Mouse (Mus musculus) stomach, embryonic 16.5 days (tissue): ENCODE measurements around the gene Pitpnm2. TPM values are rescaled to one million over a fixed set of nuclear protein-coding genes. Genes with fewer than 3 reads are reported as not detected.

Source experiments
- ATAC-seq: fragments of 200-750 bp; cut with Nextera tagmentation; 2 replicates; pipeline ENCODE4 v1.8.0; 2017; ENCODE audit warnings: moderate number of reproducible peaks, moderate TSS enrichment; ENCODE audit not compliant: insufficient read depth, low FRiP score
- H3K27ac ChIP-seq: fragments of 300-500 bp; sonication (generic); 2 replicates; pipeline ENCODE4 v1.5.1; 2014; ENCODE audit warnings: low read length
- H3K27me3 ChIP-seq: fragments of 300-500 bp; sonication (generic); 2 replicates; pipeline ENCODE4 v1.6.1; 2014; ENCODE audit warnings: low read length, control low read depth, mixed read lengths; ENCODE audit not compliant: control insufficient read depth, insufficient read depth
- H3K36me3 ChIP-seq: fragments of 300-500 bp; sonication (generic); 2 replicates; pipeline ENCODE4 v1.6.1; 2014; ENCODE audit warnings: low read length; ENCODE audit not compliant: control insufficient read depth, insufficient read depth
- H3K4me1 ChIP-seq: fragments of 300-500 bp; sonication (generic); 2 replicates; pipeline ENCODE4 v1.6.1; 2014; ENCODE audit warnings: low read length, control low read depth, mixed read lengths; ENCODE audit not compliant: control insufficient read depth, insufficient read depth
- H3K4me2 ChIP-seq: fragments of 300-500 bp; sonication (generic); 2 replicates; pipeline ENCODE4 v1.6.1; 2014; ENCODE audit warnings: low read depth, low read length, mixed read lengths
- H3K4me3 ChIP-seq: fragments of 300-500 bp; sonication (generic); replicated peaks from 2 replicates; pipeline ENCODE4 v1.5.1; 2014; ENCODE audit warnings: mild to moderate bottlenecking, low read length
- H3K9ac ChIP-seq: fragments of 300-500 bp; sonication (generic); 2 replicates; pipeline ENCODE4 v1.6.1; 2014; ENCODE audit warnings: low read length
- H3K9me3 ChIP-seq: fragments of 300-500 bp; sonication (generic); replicated peaks from 2 replicates; pipeline ENCODE4 v1.6.1; 2016; ENCODE audit warnings: low read length, control low read depth; ENCODE audit not compliant: control insufficient read depth
- WGBS: fragments of 180-500 bp; shearing (Covaris S2); extraction: QIAGEN DNeasy Blood & Tissue Kit; methylation state at CpG from one replicate; pipeline ENCODE4 v1.1.7; 2014; 5-methylcytosine and 5-hydroxymethylcytosine counted together
- polyA plus RNA-seq: library from polyadenylated mRNA; unstranded; fragments of >200 nt; fragmentation: Nextera tagmentation; extraction: Ambion mirVana; gene quantifications from 2 replicates; pipeline ENCODE4 v1.2.1, GENCODE M21; 2015

The Pitpnm2 gene
- polyA plus RNA-seq, 1 experiment from 2014 or later = 2.4 TPM

DNA sequence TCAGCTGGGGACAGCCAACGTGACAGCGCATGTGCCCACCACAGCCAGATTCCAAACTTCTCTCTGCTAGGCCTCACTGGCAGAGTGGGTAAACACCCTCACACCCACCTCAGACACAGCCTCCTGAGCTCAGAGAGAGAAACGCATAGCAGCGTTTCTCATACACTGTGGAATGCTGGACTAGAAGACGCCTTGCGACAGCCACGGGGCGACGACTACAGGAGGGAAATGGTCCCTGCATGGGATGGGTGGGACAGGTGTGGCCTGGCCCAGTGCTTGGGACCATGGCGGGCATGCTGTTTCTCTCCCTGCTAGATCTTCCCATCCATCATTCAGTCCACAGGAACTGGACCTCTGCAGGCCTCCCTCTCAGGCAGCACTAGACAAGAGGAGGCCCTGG is 167.1 kb downstream of the Pitpnm2 start:
- no peak overlapping the region for H3K27ac ChIP-seq

DNA sequence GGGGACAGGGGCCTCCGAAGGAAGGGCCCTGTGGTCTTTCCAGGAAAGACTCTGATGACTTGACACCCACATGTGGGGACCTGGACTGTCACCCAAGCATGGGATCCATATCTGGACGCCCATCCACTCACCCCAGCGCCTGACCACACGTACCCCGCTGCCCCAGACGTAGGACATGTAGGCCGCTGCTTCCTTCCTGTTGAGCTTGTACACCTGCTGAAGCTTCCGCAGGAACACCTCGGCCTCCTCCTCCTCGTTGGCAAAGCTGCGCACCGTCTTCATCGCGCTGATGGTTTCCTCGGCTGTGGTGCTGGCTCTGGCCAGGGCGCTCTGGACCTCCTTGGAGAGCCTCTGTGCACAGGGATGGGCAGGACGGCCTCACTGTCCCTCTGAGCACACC is 169.7 kb downstream of the Pitpnm2 start:
- 86% methylated on average over 17 of the region's 17 CpGs for WGBS
- Histone ChIP-seq H3K27ac (no peak overlapping the region), H3K4me2 (no peak overlapping the region), H3K9ac (no peak overlapping the region), H3K27me3 (no peaks in the 10 kb centered on the region), H3K4me3 (no peak overlapping the region), H3K36me3 (no peaks in the 10 kb centered on the region), H3K4me1 (peaks cover 12% of the 10 kb centered on the region), H3K9me3 (no peaks in the 10 kb centered on the region)
- ATAC-seq = no peak

More for the DNA sequence above, 167.1 kb downstream of the Pitpnm2 start:
- H3K4me1 ChIP-seq = no peaks in the 10 kb centered on the region
- no peaks in the 10 kb centered on the region for H3K9me3 ChIP-seq
- H3K4me3 ChIP-seq = no peak overlapping the region
- H3K36me3 ChIP-seq = no peaks in the 10 kb centered on the region
- ATAC-seq = peak; percentile 35; the same call in 1 of the 2 replicates
- H3K4me2 ChIP-seq = no peak overlapping the region
- no peaks in the 10 kb centered on the region for H3K27me3 ChIP-seq
- 63% methylated on average over 10 of the region's 10 CpGs for WGBS
- H3K9ac ChIP-seq = peak overlapping the region; percentile 16; the same call in 1 of the 2 replicates

DNA sequence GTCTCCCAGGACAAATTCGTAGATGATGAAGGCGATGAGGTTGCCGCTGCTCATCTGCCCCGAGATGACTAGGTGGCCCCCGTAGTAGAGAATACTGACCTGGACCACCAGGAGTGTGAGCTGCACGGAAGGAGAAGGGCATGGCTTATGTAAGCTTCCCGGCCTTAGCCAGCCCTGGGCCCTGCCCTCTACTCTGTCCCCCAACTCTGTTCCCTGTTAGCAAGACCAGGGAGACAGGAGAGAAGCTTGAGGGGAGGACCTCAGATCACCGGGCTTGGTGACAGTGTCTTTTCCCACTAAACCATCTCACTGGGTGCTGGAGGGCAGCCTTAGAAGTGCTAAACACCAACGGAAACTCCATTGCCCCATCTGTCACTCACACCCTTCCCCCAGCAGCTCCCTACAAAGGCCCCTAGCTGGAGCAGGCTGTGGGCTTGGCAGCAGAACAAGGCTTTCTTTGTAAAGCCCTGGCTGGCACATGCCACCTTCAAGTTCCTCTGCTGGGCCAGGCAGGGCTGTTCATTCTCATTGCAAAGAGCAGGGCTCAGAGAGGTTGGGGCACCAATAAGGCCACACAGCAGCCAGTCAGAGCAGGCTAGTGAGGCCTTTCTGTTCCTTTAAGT is 170.7 kb downstream of the Pitpnm2 start:
- 57% methylated on average over 9 of the region's 9 CpGs for WGBS
- H3K27ac ChIP-seq = no peak overlapping the region

DNA sequence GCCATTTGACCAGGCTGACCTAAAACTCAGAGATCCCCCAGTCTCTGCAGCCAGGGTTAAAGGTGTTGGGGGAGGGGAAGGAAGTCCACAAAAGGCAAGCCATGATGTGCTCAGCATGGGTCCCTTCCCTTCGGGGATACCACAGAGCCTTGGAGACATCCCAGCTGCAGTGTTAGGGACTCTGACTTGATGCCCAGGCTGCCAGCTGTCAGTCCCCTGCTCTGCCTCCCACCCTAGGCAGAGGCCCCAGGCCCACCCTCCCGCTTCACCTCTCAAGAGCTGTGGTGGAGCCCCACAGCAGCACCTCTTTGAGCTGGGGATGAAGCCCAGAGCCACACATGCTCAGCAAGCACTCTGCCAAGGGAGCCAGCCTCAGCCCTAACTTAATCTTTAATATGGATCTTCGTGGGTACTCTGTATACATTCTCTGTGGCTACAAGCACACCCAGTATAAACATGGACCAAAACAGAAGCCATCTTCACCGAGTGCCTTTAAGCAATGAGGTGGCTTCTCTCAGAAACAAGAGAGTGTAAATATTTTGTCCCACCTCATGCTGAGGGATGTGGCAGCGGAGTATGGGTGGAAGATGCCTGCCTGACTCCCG is 171.6 kb downstream of the Pitpnm2 start:
- H3K27ac ChIP-seq = peak overlapping the region; percentile 18; the same call in 1 of the 2 replicates
- H3K4me1 ChIP-seq = peaks cover 15% of the 10 kb centered on the region
- H3K36me3 ChIP-seq = no peaks in the 10 kb centered on the region
- WGBS = 50% methylated on average over 6 of the region's 6 CpGs
- no peak for ATAC-seq
- H3K9ac ChIP-seq = no peak overlapping the region; the same call in 1 of the 2 replicates
- H3K9me3 ChIP-seq = no peaks in the 10 kb centered on the region
- no peaks in the 10 kb centered on the region for H3K27me3 ChIP-seq
- H3K4me3 ChIP-seq = no peak overlapping the region
- H3K4me2 ChIP-seq = no peak overlapping the region

More for the DNA sequence above, 170.7 kb downstream of the Pitpnm2 start:
- ATAC-seq = peak; percentile 19; the same call in 1 of the 2 replicates
- Histone ChIP-seq H3K9me3 (no peaks in the 10 kb centered on the region), H3K36me3 (no peaks in the 10 kb centered on the region), H3K4me1 (peaks cover 15% of the 10 kb centered on the region), H3K27me3 (no peaks in the 10 kb centered on the region), H3K4me3 (no peak overlapping the region), H3K4me2 (no peak overlapping the region), H3K9ac (peak overlapping the region; percentile 47; the same call in 1 of the 2 replicates)

DNA sequence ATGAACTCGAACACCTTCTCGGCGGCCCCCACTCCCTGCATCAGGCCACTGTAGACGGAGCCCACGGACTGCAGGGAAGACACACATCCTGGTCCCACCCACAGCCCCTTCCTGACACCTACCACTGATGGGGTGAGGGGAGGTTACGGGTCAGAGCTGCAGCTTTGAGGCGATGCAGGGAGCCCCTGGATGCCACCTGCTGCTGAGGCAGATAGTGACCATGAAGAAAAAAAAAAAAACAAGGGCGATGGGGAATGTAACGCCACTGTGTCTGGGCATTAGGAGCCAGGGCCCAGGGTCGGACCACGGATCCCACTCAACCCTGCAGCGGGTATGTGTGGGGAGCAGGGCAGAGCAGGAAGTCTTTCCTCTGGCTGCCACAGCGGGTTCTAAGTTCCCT is 172.3 kb downstream of the Pitpnm2 start:
- H3K27me3 ChIP-seq = no peaks in the 10 kb centered on the region
- 78% methylated on average over 13 of the region's 13 CpGs for WGBS
- H3K4me3 ChIP-seq = no peak overlapping the region
- H3K4me2 ChIP-seq = no peak overlapping the region
- H3K9me3 ChIP-seq = no peaks in the 10 kb centered on the region
- peak overlapping the region; percentile 75; the same call in 1 of the 2 replicates for H3K27ac ChIP-seq
- no peaks in the 10 kb centered on the region for H3K36me3 ChIP-seq
- peaks cover 15% of the 10 kb centered on the region for H3K4me1 ChIP-seq
- H3K9ac ChIP-seq = no peak overlapping the region
- no peak for ATAC-seq

DNA sequence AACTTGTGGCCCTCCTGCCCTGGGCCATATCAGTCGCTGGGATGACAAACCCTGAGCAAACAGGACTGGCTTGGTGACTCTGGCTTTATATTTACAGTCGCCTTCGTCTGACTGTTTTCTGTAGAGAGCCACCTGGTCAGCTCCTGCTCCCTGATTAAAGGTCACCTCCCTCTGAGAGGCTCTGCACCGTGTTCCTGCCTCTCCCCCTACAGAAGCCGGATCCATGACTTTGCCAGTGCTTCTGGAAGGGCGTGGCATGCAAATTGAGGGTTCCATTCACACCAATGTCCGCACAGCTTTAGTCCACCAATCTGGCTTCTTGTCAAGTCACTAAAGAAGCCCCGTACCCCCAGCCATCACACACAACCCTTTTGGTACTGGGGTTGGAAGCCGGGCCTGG is 173.0 kb downstream of the Pitpnm2 start:
- H3K27me3 ChIP-seq = no peaks in the 10 kb centered on the region
- no peak overlapping the region for H3K9ac ChIP-seq
- peak overlapping the region; percentile 75 for H3K27ac ChIP-seq
- H3K4me2 ChIP-seq = no peak overlapping the region
- no peaks in the 10 kb centered on the region for H3K36me3 ChIP-seq
- no peak overlapping the region for H3K4me3 ChIP-seq
- H3K9me3 ChIP-seq = no peaks in the 10 kb centered on the region
- 42% methylated on average over 9 of the region's 9 CpGs for WGBS
- H3K4me1 ChIP-seq = peaks cover 15% of the 10 kb centered on the region
- peak; percentile 79; the same call in 1 of the 2 replicates for ATAC-seq

DNA sequence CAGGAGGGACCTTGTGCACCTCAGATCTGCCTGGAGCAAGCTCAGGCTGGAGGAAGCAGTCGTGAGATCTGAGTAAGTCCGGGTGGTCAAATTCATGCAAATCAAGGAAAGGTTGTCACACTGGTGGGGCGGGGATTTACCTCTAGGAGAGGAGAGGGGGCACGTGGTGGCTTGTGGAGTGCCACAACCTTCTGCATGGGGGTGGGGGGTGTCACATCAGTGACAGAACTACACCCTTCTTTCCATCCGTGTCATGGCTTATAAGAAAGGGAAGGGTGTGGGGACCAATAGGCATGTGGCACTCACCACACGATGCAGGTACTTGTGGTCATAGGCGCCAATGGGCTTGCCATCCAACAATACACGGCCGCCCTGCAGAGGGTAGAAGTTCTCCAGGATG is 173.8 kb downstream of the Pitpnm2 start:
- 56% methylated on average over 9 of the region's 9 CpGs for WGBS
- Histone ChIP-seq H3K27me3 (no peaks in the 10 kb centered on the region), H3K27ac (peak overlapping the region; percentile 71), H3K9ac (peak overlapping the region; percentile 54), H3K4me3 (no peak overlapping the region), H3K4me1 (peaks cover 15% of the 10 kb centered on the region), H3K9me3 (no peaks in the 10 kb centered on the region), H3K4me2 (no peak overlapping the region), H3K36me3 (no peaks in the 10 kb centered on the region)
- no peak for ATAC-seq

DNA sequence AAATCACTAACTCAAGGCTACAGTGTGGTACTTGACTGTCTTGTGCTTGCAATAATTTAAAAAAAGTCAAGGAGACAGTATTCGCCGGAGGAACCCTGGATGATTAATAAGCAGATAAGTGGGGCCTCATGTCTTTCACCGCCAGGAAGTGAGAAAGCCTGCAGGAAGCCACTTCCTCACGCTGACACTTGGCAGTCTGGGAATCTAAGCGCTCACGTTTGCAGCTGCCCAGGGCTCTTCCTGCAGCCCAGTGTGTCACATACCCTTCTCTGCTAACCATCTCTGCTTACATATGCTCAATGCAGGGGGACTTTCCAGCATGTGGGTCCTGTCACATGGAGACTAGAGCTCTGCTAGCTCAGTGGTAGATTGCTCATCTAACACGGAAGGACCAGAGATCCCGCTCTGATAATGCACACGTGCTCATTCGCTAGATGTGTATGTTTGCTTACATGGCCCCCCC is 174.7 kb downstream of the Pitpnm2 start:
- peaks cover 15% of the 10 kb centered on the region for H3K4me1 ChIP-seq
- H3K9me3 ChIP-seq = no peaks in the 10 kb centered on the region
- no peaks in the 10 kb centered on the region for H3K36me3 ChIP-seq
- H3K4me3 ChIP-seq = no peak overlapping the region
- 28% methylated on average over 10 of the region's 10 CpGs for WGBS
- no peak for ATAC-seq
- no peak overlapping the region for H3K9ac ChIP-seq
- H3K4me2 ChIP-seq = no peak overlapping the region
- H3K27ac ChIP-seq = peak overlapping the region; percentile 71; the same call in 1 of the 2 replicates
- no peaks in the 10 kb centered on the region for H3K27me3 ChIP-seq

DNA sequence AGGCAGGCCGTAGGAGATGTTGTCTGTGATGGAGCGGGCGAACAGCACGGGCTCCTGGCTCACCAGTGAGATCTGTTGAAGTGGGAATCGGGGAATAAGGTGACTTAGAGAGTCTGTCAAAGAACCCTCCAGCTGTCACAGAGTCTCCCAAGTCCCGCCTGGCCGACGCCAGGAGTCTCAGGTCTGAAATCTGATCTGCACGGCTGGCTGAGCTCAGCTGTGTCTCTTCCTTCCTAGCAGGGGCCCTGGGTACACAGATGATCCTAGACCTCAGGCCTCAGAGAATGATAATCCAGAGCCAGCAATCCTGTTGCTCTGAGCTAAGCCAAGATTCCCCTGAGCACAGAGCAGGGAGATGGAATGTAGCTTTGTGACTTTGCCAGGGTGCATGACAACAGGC is 175.9 kb downstream of the Pitpnm2 start:
- Histone ChIP-seq H3K9me3 (no peaks in the 10 kb centered on the region), H3K9ac (0 out of 2 replicates have a peak overlapping the region, but pooled peaks have one; percentile 3), H3K4me2 (no peak overlapping the region), H3K36me3 (no peaks in the 10 kb centered on the region), H3K27me3 (no peaks in the 10 kb centered on the region), H3K4me1 (peaks cover 15% of the 10 kb centered on the region), H3K27ac (no peak overlapping the region), H3K4me3 (no peak overlapping the region)
- 54% methylated on average over 9 of the region's 9 CpGs for WGBS
- no peak for ATAC-seq
